Mouse (Mus musculus): ENCODE results near the gene Trim30b.
A peak's percentile ranks its signal among the peaks of the same experiment; 100 is the strongest.
"Not testable (repeated sequence)": the region's sequence is repeated elsewhere in the genome, so short reads cannot be mapped to it uniquely, and the experiment has no call there.

The Trim30b gene

GRCm38 (mm10) chr7:104369736-104370414 is at the start of gene Trim30b:
Gene Trim30b (minus strand): TSS chr7:104369884.
- no peak for DNase-seq (ENCODE audit: low spot score)

DNA sequence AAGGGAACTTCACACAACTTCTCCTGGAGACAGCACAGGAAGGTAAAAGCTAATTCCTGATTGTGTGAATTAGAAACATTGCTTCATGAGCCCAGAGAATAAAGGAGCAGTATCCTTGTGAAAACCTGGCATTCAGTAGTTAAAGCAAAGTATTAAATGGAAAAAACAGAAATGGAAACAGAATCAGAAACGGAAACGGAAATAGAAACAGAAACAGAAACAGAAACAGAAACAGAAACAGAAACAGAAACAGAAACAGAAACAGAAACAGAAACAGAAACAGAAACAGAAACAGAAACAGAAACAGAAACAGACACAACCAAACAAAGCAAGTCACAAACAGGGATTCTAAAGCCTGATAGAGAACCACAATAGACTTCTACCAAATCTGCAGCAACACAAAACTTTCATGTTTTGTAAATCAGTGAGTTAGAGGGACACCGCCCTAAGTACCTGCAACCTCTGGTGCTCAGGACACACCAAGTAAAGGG is 34.8 kb upstream of the Trim30b start:
- no peak for DNase-seq (ENCODE audit: low spot score)

DNA sequence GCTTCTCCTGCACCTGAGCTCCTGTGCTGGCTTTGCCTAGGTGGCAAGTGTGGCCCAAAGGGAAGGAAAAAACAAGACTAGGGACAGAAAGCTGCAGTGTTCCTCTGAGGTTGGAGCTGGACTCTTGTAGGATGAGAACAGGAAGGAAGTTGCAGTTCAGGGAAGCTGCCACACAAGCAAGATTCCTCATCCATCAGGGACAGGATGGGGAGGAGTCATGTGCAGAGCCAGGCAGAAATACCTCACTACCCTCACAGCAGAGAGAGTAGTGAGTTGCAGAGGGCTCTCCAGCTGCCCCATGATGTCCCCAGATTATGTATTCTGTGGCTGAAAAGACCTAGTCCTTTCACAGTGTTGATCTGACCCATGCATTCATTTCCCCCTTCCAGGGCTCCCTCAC is 31.5 kb upstream of the Trim30b start:
- no peak for DNase-seq (ENCODE audit: low spot score)

DNA sequence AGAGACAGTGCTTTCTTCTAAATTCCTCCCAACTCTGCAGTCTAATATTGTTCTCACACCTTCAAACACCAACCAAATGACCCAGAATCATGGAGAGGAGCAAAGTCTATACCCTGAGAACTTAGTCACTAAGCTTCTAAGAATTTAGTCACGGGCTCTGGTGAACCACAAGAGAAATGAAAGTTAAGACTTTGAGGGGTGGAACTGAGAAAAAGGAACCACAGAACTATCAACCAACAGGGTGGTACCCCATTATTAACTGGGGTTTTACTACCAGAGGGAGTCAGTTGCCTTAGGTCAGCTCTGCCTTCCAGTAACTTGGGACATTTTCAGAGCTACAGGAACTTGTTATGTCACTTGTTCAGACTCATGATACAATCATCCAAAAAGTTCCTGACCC is 31.0 kb upstream of the Trim30b start, which contains the start of gene Trim30c:
Gene Trim30c, minus strand, starts transcription at position 140 of the 400 bp plus-strand sequence.
- DNase-seq (ENCODE audit: low spot score) = no peak

GRCm38 (mm10) chr7:104398492-104398891 is 28.8 kb upstream of the Trim30b start:
- no peak for DNase-seq (ENCODE audit: low spot score)

DNA sequence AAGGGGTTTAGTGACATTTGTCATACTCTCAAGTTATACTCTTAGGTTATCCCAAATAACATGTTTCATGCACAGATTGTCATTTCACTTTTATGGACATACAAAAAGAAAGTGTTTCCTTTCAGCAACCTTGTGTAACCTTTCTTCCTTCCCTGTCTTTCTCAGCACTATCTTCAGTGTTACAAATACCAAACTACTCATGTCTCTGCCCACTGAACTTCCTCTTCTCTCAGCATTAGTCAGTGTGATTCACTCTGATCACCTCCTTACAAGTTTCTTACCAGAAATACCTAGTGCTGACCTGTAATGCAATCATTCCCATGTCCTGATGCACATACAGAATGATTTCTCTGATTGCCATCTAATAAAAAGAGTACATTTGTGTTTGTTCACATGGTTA is 3.3 kb downstream of the Trim30b start:
- no peak for DNase-seq (ENCODE audit: low spot score)

DNA sequence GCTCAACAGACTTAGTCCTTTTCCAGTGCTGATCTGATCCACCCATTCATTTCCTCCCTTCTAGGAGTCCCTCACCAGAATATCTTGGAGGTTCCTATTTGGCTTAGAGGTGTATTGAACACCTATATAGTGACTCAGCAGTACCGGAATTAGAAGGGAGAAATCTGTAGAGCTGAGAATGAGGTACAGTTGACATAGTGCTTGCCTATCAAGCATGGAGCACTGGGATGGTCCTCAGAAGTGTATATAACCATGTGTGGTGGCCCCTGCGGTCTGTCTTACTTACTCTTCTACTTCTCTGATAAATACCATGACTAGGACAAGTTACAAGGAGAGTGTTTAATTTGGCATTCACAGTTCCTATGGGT is 16.1 kb downstream of the Trim30b start:
- DNase-seq (ENCODE audit: low spot score) = no peak

DNA sequence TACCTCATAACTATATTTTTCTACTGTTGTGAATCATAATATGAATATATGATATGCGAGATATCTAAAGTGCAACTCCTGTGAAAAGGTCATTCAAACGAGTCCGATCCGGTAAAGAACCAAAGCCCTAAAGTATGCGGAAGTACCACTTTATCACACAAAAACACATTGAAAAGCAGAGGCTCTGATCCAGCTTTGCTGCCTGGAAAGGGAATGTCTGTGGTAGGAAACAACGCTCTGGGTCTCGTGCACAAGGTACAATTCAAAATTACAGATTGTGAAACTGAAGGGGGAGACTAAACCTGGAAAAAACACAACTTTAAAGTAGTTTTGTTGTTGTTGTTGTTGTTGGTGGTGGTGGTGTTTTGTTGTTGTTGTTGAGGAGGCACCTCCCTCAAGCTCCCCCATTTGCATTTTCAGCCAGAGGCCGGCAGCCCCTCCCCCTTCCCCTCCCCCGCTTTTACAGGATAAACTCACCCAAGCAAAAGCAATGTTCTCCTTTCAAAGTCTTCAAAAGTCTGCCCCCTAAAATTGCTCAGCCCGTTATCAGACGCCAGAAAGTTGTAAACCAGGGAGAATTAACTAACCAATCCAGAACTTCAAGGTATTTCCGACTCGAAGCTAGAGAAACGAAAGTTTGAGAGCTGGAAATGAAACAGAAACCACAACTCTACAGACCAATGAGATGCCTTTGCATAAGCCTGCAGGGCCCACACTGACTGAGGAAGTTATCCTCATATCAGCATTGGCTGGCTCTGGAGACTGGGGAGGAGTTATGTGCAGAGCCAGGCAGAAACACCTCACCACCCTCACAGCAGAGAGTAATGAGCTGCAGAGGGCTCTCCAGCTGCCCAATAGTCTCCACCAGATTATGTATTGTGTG is 16.7 kb downstream of the Trim30b start, which contains the start of gene Trim12c:
Gene Trim12c, minus strand, starts transcription at position 646 of the 883 bp plus-strand sequence.
- DNase-seq (ENCODE audit: low spot score) = peak; percentile 29

GRCm38 (mm10) chr7:104348043-104348442 is 21.6 kb downstream of the Trim30b start:
- DNase-seq (ENCODE audit: low spot score) = not testable (repeated sequence)

DNA sequence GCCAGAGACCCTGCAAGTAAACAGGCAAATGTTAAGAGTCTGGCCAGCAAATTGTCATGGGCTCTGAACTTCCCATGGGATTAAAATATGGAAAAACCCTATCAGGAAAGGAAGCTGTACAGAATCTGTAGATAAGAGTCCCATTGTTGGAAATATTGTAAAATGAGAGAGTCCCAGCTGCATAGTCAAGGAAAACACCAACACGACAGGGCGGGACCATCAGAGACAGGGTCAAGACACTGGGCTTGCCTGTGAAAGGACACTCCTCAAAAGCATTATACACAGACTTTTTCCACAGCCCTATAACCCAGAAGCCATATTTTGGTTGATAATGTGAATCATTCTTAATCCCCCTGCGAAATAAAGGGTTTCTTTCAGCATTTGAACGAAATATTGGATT is 28.9 kb downstream of the Trim30b start:
- DNase-seq (ENCODE audit: low spot score) = not testable (repeated sequence)

GRCm38 (mm10) chr7:104335547-104335946 is 34.1 kb downstream of the Trim30b start:
- not testable (repeated sequence) for DNase-seq (ENCODE audit: low spot score)

DNA sequence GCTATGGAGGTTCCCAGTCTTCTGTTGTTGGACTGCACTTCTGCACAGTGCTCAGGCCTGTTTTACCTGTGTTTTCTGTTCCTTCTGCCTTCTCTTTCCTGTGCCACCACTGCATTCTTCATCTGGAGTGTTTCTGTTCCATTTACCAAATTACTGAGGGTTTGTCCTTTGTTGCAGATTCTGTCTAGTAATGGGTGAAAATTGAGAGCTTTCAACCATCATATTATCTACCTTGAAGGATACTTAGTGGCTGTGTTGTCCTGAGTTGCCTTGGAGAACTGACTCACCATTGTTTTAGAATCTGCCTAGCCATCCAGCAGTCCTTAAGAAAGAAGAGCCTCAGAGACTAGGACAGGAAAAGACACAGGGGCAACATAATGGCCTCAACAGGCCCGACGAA is 40.5 kb downstream of the Trim30b start, which contains the start of gene Trim34b:
Gene Trim34b, plus strand, starts transcription at position 301 of the 400 bp plus-strand sequence.
- DNase-seq (ENCODE audit: low spot score) = not testable (repeated sequence)

DNA sequence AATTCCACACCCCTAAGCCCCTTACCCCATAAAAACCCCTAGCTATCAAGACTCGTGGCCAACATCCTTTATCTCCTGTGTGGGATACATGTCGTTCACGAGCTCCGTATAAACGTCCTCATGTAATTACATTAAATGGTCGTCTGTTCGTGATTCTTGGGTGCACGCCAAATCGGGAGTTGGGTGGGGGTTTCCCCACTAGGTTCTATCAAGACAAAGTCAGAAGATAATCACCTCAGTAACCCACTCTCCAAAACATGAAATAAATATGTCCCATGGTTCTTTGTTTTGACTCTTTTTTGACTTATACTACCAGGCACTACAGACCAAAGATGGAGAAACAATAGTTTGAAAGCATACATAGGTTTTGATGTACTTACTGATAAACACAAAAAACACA is 47.7 kb downstream of the Trim30b start:
- no peak for DNase-seq (ENCODE audit: low spot score)

- DNase-seq (ENCODE audit: low spot score) = not testable (repeated sequence)
Measured at GRCm38 (mm10) chr7:104315369-104316080, 54.2 kb downstream of the Trim30b start, which contains the start of gene Trim12a. Gene Trim12a (minus strand): TSS chr7:104315466.

GRCm38 (mm10) chr7:104314796-104315353 is 54.8 kb downstream of the Trim30b start:
- DNase-seq (ENCODE audit: low spot score) = no peak

Data from urinary bladder, postnatal 25 days (tissue).